Mouse (Mus musculus) C2C12 (cell line): ENCODE results near the gene Pdss2. TPM values are rescaled to one million over a fixed set of nuclear protein-coding genes. Genes with fewer than 3 reads are reported as not detected.

Experiments used
- H3K27me3 ChIP-seq: one replicate; pipeline ENCODE4 v1.6.1; 2011; ENCODE audit not compliant: control insufficient read depth, insufficient read depth, insufficient read length
- H3K36me3 ChIP-seq: one replicate; pipeline ENCODE4 v1.6.1; 2011; ENCODE audit not compliant: control insufficient read depth, insufficient read depth
- H3K4me3 ChIP-seq: one replicate; pipeline ENCODE4 v1.5.1; 2011; ENCODE audit warnings: mild to moderate bottlenecking, control low read depth; ENCODE audit not compliant: poor library complexity, insufficient read depth, severe bottlenecking
- H3K79me2 ChIP-seq: one replicate; pipeline ENCODE4 v1.6.1; 2011; ENCODE audit not compliant: control insufficient read depth, insufficient read depth
- H3K79me3 ChIP-seq: one replicate; pipeline ENCODE4 v1.6.1; 2011; ENCODE audit warnings: low read depth, control low read depth
- H3ac ChIP-seq: one replicate; pipeline ENCODE3; 2011; ENCODE audit warnings: low read depth; ENCODE audit not compliant: control insufficient read depth, insufficient read length
- CEBPB ChIP-seq: IDR thresholded peaks from one replicate; pipeline ENCODE4 v1.6.1; 2011; ENCODE audit warnings: low read depth, mild to moderate bottlenecking, control low read depth, moderate library complexity
- CTCF ChIP-seq: IDR thresholded peaks from one replicate; pipeline ENCODE4 v1.5.1; 2011; ENCODE audit not compliant: control insufficient read depth, insufficient read depth, insufficient read length
- FOSL1 ChIP-seq: IDR thresholded peaks from one replicate; pipeline ENCODE4 v1.8.0; 2011; ENCODE audit warnings: mild to moderate bottlenecking, low read length; ENCODE audit not compliant: poor library complexity, insufficient read depth, severe bottlenecking
- MAX ChIP-seq: IDR thresholded peaks from one replicate; pipeline ENCODE4 v1.6.1; 2011; ENCODE audit warnings: mild to moderate bottlenecking, control low read depth
- MYOD1 ChIP-seq: IDR thresholded peaks from one replicate; pipeline ENCODE4 v1.6.1; 2011; ENCODE audit warnings: low read depth; ENCODE audit not compliant: control insufficient read depth, insufficient read length
- MYOG ChIP-seq: IDR thresholded peaks from one replicate; pipeline ENCODE4 v1.6.1; 2011; ENCODE audit not compliant: control insufficient read depth, insufficient read length; ENCODE audit errors: extremely low read depth
- USF1 ChIP-seq: IDR thresholded peaks from one replicate; pipeline ENCODE4 v1.6.1; 2011; ENCODE audit warnings: low read depth, mild to moderate bottlenecking, control low read depth, moderate library complexity
- polyA plus RNA-seq: library from polyadenylated mRNA; unstranded; fragments of >200 nt; fragmentation: generic; extraction: Trizol; gene quantifications from one replicate; pipeline ENCODE4 v1.2.1, GENCODE M21; 2012; ENCODE audit warnings: missing spikeins

Gene Pdss2
- polyA plus RNA-seq, 1 experiment, result 7.5 TPM

GRCm38 (mm10) chr10:43337110-43337509 lies 115.8 kb downstream of the Pdss2 start:
- Histone ChIP-seq H3K79me3 (peaks cover 1% of the 10 kb centered on the region), H3K79me2 (no peaks in the 10 kb centered on the region), H3K27me3 (no peaks in the 10 kb centered on the region), H3K36me3 (no peaks in the 10 kb centered on the region), H3K4me3 (no peak overlapping the region), H3ac (no peak overlapping the region)
- TF ChIP-seq CEBPB (no peak), USF1 (no peak), MAX (no peak), MYOD1 (no peak), CTCF (no peak), MYOG (no peak), FOSL1 (no peak)

- H3K4me3 ChIP-seq, result no peak overlapping the region
- no peaks in the 10 kb centered on the region for H3K27me3 ChIP-seq
- no peaks in the 10 kb centered on the region for H3K79me2 ChIP-seq
- no peak overlapping the region for H3ac ChIP-seq
- TF ChIP-seq MAX (no peak), MYOG (no peak), CTCF (no peak), MYOD1 (no peak), CEBPB (no peak), FOSL1 (no peak), USF1 (no peak)
- no peaks in the 10 kb centered on the region for H3K79me3 ChIP-seq
- H3K36me3 ChIP-seq, result no peaks in the 10 kb centered on the region
Measured at GRCm38 (mm10) chr10:43339811-43340210, 118.5 kb downstream of the Pdss2 start.

- no peaks in the 10 kb centered on the region for H3K79me3 ChIP-seq
- no peaks in the 10 kb centered on the region for H3K36me3 ChIP-seq
- no peaks in the 10 kb centered on the region for H3K27me3 ChIP-seq
- TF ChIP-seq FOSL1 (no peak), CTCF (no peak), MYOG (no peak), MAX (no peak), USF1 (no peak), MYOD1 (no peak), CEBPB (no peak)
- no peaks in the 10 kb centered on the region for H3K79me2 ChIP-seq
- H3K4me3 ChIP-seq, result no peak overlapping the region
- H3ac ChIP-seq, result no peak overlapping the region
Measured at GRCm38 (mm10) chr10:43349718-43350117, 128.4 kb downstream of the Pdss2 start.

GRCm38 (mm10) chr10:43357884-43358283 lies 136.6 kb downstream of the Pdss2 start:
- no peak overlapping the region for H3ac ChIP-seq
- no peaks in the 10 kb centered on the region for H3K79me2 ChIP-seq
- no peaks in the 10 kb centered on the region for H3K79me3 ChIP-seq
- no peak overlapping the region for H3K4me3 ChIP-seq
- H3K27me3 ChIP-seq, result no peaks in the 10 kb centered on the region
- no peaks in the 10 kb centered on the region for H3K36me3 ChIP-seq
- TF ChIP-seq CEBPB (no peak), MYOG (no peak), CTCF (no peak), MYOD1 (no peak), FOSL1 (no peak), USF1 (no peak), MAX (no peak)

- TF ChIP-seq USF1, result no peak
- no peak overlapping the region for H3K4me3 ChIP-seq
- H3K79me3 ChIP-seq, result no peaks in the 10 kb centered on the region
- no peak overlapping the region for H3ac ChIP-seq
- H3K79me2 ChIP-seq, result no peaks in the 10 kb centered on the region
- no peaks in the 10 kb centered on the region for H3K36me3 ChIP-seq
- no peaks in the 10 kb centered on the region for H3K27me3 ChIP-seq
Measured at GRCm38 (mm10) chr10:43362947-43363346, 141.7 kb downstream of the Pdss2 start.

GRCm38 (mm10) chr10:43363431-43363851 lies 142.2 kb downstream of the Pdss2 start:
- H3K79me2 ChIP-seq, result no peaks in the 10 kb centered on the region
- no peak overlapping the region for H3K4me3 ChIP-seq
- H3K36me3 ChIP-seq, result no peaks in the 10 kb centered on the region
- H3K79me3 ChIP-seq, result no peaks in the 10 kb centered on the region
- TF ChIP-seq CTCF, result no peak
- TF ChIP-seq FOSL1, result no peak
- TF ChIP-seq USF1, result no peak
- no peak for TF ChIP-seq CEBPB
- TF ChIP-seq MAX, result no peak
- no peak for TF ChIP-seq MYOD1
- no peak for TF ChIP-seq MYOG
- H3K27me3 ChIP-seq, result no peaks in the 10 kb centered on the region
- H3ac ChIP-seq, result no peak overlapping the region
